Mouse (Mus musculus): ENCODE results near the gene Fgd2.

The Fgd2 gene

GRCm38 (mm10) chr17:29399241-29399910, 38.7 kb downstream of the Fgd2 start:
- no peak for DNase-seq

- no peak for DNase-seq
Measured at GRCm38 (mm10) chr17:29400044-29400443, 39.3 kb downstream of the Fgd2 start.

- DNase-seq: no peak
Measured at GRCm38 (mm10) chr17:29401741-29402268, 41.1 kb downstream of the Fgd2 start.

DNA sequence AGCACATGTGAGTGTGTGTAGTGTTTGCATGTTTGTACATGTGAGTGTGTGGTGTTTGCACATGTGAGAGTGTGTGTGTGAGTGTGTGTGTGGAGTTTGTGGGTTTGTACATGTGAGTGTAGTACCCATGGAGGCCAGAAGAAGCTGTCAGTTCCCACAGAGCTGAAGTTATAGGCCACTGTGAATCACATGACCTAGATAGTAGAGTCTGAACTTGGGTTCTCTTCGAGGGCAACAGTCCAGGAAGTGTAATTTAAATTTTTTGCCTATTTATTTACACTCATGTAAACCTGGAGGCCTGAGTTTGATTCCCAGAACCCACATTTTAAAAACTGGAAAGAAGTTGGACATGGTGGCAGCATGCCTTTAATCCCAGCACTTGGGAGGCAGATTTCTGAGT, 42.5 kb downstream of the Fgd2 start:
- no peak for DNase-seq

GRCm38 (mm10) chr17:29405501-29405900, 44.8 kb downstream of the Fgd2 start:
- DNase-seq: no peak

GRCm38 (mm10) chr17:29406077-29406476, 45.4 kb downstream of the Fgd2 start:
- no peak for DNase-seq

- no peak for DNase-seq
Measured at GRCm38 (mm10) chr17:29407405-29407804, 46.7 kb downstream of the Fgd2 start.

DNA sequence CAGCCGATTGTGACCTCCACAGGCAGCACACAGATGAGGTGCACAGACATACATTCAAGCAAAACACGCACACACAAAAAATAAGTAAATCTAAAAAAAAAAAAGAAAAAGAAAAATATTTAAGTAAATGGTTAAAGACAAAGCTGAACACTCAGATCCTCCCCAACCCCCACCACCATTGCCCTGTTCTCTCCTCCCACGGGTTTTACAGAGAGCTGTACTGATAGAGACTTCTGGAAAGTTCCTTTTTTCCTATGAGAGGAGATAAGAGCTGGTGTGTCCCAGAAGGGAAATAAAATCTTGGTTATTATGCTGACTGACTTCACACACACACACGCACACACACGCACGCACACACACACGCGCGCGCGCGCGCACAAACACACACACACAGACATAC, 47.6 kb downstream of the Fgd2 start:
- no peak for DNase-seq

DNA sequence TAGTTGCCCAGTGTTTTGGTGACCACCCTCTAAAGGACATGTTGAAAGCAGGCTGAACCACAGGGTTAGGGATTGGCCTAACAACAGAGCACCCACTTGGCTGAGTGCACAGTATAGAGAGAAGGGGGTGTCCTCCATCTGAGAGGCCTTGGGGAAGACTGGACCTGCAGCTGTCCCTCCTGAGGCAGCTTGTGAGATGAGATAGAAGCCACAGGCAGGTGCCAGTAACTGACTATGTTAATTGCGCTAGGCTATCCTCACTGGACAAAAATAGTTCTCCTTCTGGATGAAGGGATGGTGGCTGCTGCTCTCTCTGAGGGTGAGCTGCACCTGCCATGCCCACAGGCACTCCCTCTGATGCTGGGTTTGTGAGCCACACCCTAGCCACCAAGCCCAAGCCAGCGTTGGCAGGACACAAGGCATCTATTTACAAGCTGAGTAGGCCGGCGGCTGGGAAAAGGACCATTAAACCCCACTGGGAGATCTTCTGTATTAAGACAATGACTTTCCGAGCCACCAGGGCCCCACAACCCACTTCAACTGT, 49.2 kb downstream of the Fgd2 start:
- DNase-seq: no peak

GRCm38 (mm10) chr17:29411821-29412425, 51.2 kb downstream of the Fgd2 start:
- no peak for DNase-seq

GRCm38 (mm10) chr17:29414566-29414965, 53.9 kb downstream of the Fgd2 start:
- DNase-seq: no peak

DNA sequence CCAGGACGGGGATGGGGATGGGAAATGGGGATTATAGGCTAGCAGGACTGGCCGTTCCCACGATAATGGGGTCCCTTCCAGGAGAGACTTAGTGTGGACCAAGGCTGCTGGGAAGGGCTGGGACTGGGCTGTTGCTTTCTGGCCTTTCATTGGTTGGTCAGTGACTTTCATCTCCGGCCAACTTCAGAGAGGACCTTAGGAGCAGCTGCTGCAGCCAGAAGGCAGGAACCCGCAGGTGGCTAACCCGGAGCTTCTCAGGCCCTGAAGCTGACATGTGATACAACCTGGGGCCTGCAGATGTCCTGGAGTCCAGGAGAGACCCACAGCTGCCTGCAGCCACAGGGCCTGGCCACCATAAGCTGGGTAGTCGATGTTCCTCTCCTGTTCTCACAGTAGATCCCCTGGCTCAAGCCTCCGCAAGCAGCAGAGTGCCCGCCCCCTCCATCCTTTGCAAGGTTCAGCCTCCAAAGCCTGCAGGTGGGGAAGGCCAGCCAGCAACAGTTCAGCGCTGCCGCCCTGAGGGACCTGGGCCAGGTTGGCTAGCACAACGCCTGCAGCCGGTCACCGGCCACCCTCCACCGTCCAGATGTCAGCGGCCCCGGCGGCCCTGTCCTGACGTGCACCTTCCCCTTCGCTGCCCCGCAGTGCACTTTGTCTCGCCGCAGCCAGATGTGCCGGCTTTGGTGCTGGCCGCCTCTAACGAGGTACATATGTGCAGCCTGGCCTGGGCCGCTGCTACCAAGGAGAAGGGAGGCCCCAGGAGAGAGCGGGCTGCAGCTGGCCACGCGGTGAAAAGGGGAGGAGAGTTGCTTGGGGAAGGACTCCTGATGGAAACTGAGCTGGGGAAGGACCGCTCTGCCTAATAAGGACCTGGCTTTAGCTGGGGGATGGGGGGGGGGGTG, 55.3 kb downstream of the Fgd2 start:
- peak; percentile 40 for DNase-seq

DNA sequence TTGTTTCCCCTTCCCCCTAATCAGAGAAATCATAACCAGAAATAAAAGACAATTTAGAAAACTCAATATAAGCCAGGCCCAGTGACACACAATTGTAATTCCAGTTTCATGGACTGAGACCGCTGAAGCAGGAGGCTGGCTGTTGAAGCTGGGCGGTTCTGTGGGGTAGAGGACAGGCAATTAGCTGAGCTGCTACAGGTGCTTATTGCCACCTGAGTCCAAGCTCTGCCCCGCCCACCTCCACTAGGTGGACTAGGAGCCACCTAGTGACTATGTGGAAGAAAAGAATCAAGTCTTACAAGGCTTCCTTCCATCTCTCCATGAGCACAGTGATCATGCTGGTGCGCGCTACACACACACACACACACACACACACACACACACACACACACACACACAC, 56.0 kb downstream of the Fgd2 start:
- no peak for DNase-seq

DNA sequence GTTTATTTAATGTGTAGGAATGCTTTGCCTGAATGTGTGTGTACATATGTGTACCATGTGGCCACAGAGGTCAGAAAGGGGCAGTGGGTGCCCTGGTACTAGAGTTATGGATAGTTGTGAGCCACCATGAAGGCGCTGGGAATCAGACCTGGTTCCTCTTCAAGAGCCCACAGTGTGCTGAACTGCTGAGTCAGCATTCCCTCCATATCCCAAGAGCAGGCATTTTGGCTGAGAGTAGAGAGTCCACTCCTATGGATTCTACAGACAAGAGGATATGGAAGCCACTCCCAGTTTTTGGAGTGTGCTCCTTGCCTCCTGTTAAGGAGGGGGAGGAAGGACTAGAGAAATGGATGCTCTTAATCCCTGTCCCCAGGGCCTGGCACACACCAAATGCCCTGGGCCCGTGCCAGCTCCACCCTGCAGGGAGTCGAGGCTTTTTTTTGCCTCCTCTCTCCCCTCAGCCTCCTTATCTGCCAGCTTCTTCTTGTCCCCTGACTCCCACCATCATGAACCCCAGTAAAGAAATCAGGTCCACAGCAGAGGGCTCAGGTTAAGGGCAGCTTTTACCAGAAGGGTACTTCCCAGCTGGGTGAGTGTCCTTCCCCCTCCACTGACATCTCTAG, 58.2 kb downstream of the Fgd2 start:
- DNase-seq: no peak

DNA sequence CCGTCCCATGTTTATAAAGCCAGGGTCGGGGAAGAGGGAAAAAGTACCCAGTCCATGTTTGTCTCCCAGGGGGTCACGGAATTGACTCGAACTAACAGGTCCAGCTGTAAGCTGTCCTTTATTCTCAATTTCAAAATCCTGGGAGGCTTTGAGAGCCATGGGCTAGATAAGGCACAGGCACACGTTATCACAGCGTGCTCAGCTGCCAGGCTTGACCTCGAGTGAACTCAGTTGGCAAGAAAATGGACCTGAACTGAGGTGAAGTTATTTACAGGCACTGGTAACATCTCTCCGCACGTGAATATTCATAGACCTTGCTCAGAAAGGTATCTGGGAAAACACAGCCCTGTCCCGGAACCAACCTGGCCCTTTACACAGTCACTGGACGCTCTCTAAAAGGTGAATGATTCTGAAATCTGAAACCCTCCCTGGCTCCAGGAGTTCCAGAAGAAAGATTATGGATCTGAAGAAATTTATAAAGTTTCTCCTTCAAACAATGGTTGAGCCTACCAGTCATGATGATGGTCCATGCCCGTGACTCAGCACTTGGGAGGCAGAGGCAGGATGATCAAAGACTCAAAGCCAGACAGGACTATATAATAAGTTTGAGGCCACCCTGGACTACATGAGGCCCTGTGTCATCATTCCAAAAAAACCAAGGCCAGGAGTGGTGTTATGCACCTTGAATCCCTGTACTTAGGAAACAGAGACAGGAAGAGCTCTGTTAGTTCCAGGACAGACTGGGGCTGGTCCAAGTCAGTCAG, 59.4 kb downstream of the Fgd2 start:
- DNase-seq: no peak

- DNase-seq: no peak
Measured at GRCm38 (mm10) chr17:29421319-29421718, 60.6 kb downstream of the Fgd2 start.

DNA sequence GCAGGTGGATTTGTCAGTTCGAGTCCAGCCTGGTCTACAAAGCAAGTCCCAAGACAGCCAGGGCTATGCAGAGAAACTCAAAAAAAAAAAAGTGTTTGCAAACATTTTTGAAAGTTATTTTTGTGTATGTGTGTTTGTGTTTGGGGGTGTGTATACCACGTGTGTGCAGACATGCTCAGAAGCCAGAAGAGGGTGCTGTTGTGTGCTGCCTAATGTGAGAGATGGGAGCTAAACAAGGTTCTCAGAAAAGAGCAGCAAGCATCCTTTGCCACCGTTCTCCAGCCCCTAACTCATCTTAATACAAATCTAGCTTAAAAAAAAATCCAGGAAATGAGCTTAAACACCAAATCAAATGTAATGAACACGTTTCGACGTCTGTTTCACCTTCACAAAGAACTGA, 61.6 kb downstream of the Fgd2 start:
- DNase-seq: no peak

DNA sequence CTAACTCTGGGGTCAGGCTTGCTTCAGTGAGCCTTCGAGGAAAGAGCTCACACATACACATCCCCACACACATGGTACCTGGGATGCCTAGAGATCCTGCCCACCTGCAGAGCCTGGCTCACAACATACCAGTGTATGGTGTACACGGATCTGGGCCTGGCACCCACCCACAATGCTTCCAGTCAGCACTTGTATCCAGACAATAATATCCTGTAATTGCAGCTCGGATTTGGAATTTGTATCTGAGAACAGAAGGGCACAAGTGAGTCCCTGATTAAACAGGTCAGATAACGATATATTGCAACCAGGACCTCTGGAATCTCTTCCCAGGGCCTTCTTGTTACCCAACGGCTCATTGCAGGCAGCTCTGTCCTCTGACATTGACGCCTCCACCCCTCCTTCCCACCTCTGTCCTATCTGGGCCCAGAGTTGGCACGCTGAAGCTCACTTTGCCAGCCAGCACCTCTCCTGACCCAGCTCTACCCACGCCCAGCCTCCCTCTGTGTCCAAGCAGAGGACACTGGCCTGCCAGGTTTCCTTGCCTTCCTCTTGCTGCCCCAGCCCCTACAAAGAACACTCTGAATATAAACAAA, 62.3 kb downstream of the Fgd2 start:
- no peak for DNase-seq

DNA sequence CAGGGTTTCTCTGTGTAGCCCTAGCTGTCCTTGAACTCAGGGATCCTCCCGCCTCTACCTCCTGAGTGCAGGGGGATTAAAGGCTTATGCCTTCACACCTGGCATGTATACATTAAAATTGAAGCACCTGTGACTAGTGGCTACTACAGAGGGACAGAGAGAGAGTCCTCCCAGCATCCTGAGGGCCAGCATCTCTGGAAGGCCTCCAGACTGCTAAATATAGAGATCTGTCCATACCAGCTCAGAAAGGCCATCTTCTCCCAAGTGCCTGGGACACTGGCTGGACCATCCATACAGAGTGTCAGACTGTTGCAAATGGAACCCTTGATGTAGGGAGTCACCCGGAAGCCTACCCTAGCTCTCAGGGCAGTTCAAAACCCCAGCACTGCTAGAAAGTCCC, 63.3 kb downstream of the Fgd2 start:
- DNase-seq: no peak

DNA sequence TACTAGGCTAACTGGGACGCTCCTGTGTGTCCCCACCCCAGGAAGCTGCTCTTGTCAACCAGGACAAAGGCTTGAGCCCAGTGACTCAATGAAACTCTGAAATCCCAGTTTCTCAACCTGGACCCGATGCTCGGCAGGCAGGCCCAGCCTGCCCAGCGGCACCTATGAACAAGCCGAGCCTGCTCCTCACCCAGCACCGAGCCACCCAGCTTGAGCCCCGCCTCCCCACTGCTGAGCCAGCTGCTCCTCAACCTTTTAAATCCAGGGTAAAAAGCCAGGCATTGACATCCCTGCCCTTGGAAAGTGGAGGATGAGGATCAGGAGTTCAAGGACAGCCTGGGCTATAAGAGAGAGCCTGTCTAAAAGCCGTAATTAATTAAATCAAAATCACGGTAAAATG, 64.6 kb downstream of the Fgd2 start:
- DNase-seq: no peak

- DNase-seq: no peak
Measured at GRCm38 (mm10) chr17:29428213-29428612, 67.5 kb downstream of the Fgd2 start.

DNA sequence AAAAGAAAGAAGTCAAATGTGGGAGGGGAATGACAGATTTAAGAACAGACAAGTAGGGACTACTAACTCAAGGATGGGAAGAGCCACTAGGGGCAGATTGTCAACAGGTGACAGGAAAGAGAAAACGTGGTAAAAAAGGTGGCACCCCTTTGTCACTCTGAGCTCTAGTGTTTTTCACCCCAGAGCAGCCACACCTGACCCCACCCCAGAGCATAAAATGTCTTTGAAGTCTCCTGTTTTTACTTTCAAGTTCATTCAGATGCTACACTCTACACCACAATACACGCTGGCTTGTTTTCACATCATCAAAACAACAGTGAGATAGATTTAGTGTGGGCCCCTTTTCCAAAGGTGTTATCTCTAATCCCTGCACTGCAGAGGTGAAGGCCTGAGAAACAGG, 68.1 kb downstream of the Fgd2 start:
- no peak for DNase-seq
